In the genomic region with DNA sequence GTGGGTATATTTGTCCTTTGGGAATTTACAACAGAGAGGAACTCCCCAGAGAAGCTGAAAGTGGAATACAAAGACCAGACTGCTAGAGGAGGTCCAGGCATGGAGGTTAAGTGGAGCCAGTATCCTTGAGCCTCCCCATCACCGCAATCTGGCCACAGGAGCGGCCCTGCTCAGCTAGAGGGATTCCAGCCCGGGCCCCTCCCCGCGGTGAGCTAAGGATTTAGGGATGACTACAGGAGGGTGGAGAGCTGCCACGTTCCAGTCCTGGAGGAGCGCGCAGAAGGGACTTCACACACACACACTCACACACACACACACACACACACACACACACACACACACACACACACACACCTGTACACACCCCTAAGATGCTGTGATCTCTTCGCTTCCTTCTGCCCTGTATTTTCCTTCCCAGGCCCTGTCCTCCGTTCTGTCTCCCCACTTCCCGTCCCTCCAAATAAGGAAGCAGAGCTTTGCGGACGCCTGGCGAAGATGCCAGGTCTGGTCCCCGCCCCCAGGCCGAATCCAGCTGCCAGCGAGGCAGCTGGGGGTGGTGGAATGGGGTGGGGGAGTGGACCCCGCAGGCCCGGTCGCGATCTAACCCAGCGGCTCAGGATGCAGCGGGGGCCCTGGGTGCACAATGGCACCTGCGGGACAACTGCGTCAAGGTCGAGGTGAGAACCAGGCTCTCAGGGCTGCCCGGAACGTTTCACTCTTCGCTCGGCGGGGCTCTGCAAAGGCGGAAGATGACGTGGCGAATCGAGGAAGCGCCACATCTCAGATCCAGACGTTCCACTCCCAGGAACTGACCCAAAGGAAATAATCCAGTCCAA, we compare ENCODE assay signal across 8 mouse cellular contexts.
DNase-seq lines count a peak whose midpoint lies in the region; ATAC-seq lines count a peak whose summit lies in the region.

No protein-coding gene starts in this region.

- H3K9me3 ChIP-seq in hindbrain, embryonic 16.5 days (ENCODE audit: control insufficient read depth, low read length), result no peaks in the 10 kb centered on the region

- DNase-seq in T-cell, adult 2 months (ENCODE audit: low spot score), result peak; percentile 49
- peak; percentile 31 to 49 for DNase-seq in cerebellum, postnatal 4 days (ENCODE audit: low spot score in 2 of 2)
- DNase-seq in gastrocnemius, adult 8-10 months (ENCODE audit: low spot score in 2 of 2), result peak; percentile 71 to 76
- DNase-seq in left cerebral cortex, adult 8-10 months (ENCODE audit: low spot score in 2 of 2), result peak; percentile 64 to 73
- peak; percentile 23 for DNase-seq in retina, postnatal 7 days (ENCODE audit: low read depth, low spot score)
- DNase-seq in urinary bladder, adult 18-20 months (ENCODE audit: low spot score in 2 of 2), result peak; percentile 79

- H3K9ac ChIP-seq in hindbrain, embryonic 16.5 days (ENCODE audit: low read depth, low read length), result peak overlapping the region; percentile 95

- no peaks in the 10 kb centered on the region for H3K79me2 ChIP-seq in macrophage (ENCODE audit: inconsistent target)

- H3K4me2 ChIP-seq in hindbrain, embryonic 16.5 days (ENCODE audit: low read length), result peak overlapping the region; percentile 84

- H3K4me3 ChIP-seq in hindbrain, embryonic 16.5 days (ENCODE audit: low read length), result peak overlapping the region; percentile 70
- peak overlapping the region; percentile 41 for H3K4me3 ChIP-seq in macrophage (ENCODE audit: inconsistent target)

- H3K27ac ChIP-seq in hindbrain, embryonic 16.5 days (ENCODE audit: low read depth, low read length), result peak overlapping the region; percentile 97
- peak overlapping the region; percentile 61 for H3K27ac ChIP-seq in macrophage

- H3K4me1 ChIP-seq in hindbrain, embryonic 16.5 days (ENCODE audit: control insufficient read depth, insufficient read depth, low read depth, low read length), result peaks cover 15% of the 10 kb centered on the region

- H3K27me3 ChIP-seq in hindbrain, embryonic 16.5 days (replicated peaks; ENCODE audit: control insufficient read depth, insufficient read depth, low read length), result no peaks in the 10 kb centered on the region

- peak; percentile 87 for ATAC-seq in hindbrain, embryonic 16.5 days

- no peaks in the 10 kb centered on the region for H3K36me3 ChIP-seq in hindbrain, embryonic 16.5 days (ENCODE audit: control insufficient read depth, insufficient read depth, low read length)
- H3K36me3 ChIP-seq in macrophage (ENCODE audit: inconsistent target), result no peaks in the 10 kb centered on the region

- WGBS in hindbrain, embryonic 16.5 days, result under 1% methylated on average over 37 of the region's 37 CpGs
- WGBS in macrophage (ENCODE audit: missing documents), result under 1% methylated on average over 33 of the region's 37 CpGs

Comparison
In these comparisons a context has a peak if more than half of its experiments do, and no peak if none do; other contexts are left out.
1. Peak in every context shown above with its lines: DNase-seq, ATAC-seq, H3K4me3 ChIP-seq and H3K27ac ChIP-seq.
2. DNase-seq: peak in every context shown above with its lines; median percentile 79 in urinary bladder, adult 18-20 months; 74 in gastrocnemius, adult 8-10 months; 68 in left cerebral cortex, adult 8-10 months; 49 in T-cell, adult 2 months; 40 in cerebellum, postnatal 4 days; 23 in retina, postnatal 7 days.